Mouse (Mus musculus): ENCODE data around the gene Plekhg1. TPM values are rescaled to one million over a fixed set of nuclear protein-coding genes. Genes with fewer than 3 reads are reported as not detected.

The Plekhg1 gene
- polyA plus RNA-seq, 1 experiment from 2014 or later = 11.8 TPM

- no peak overlapping the region for H3K4me2 ChIP-seq (replicated peaks)
- no peaks in the 10 kb centered on the region for H3K27me3 ChIP-seq
- H3K9ac ChIP-seq (replicated peaks) = no peak overlapping the region
- peaks cover 3% of the 10 kb centered on the region; the same call in 1 of the 2 replicates for H3K4me1 ChIP-seq (replicated peaks)
- peaks cover 15% of the 10 kb centered on the region for H3K36me3 ChIP-seq
- no peaks in the 10 kb centered on the region for H3K9me3 ChIP-seq
- WGBS = 83% methylated on average over 3 of the region's 3 CpGs
- ATAC-seq = no peak
- H3K4me3 ChIP-seq (replicated peaks) = no peak overlapping the region
- H3K27ac ChIP-seq = no peak overlapping the region
Measured at GRCm38 (mm10) chr10:3978326-3978725, 238.2 kb downstream of the Plekhg1 start.

- WGBS = 92% methylated on average over 5 of the region's 5 CpGs
- H3K27ac ChIP-seq = no peak overlapping the region
- H3K4me1 ChIP-seq (replicated peaks) = peaks cover 3% of the 10 kb centered on the region; the same call in 1 of the 2 replicates
- no peak overlapping the region for H3K4me2 ChIP-seq (replicated peaks)
- H3K4me3 ChIP-seq (replicated peaks) = no peak overlapping the region
- no peaks in the 10 kb centered on the region for H3K27me3 ChIP-seq
- peaks cover 18% of the 10 kb centered on the region for H3K36me3 ChIP-seq
- no peaks in the 10 kb centered on the region for H3K9me3 ChIP-seq
- ATAC-seq = no peak
- H3K9ac ChIP-seq (replicated peaks) = no peak overlapping the region
Measured at GRCm38 (mm10) chr10:3978792-3979488, 238.8 kb downstream of the Plekhg1 start.

GRCm38 (mm10) chr10:3980231-3980630, 240.1 kb downstream of the Plekhg1 start:
- ATAC-seq = no peak
- Histone ChIP-seq H3K4me1 (replicated peaks) (no peaks in the 10 kb centered on the region), H3K4me2 (replicated peaks) (no peak overlapping the region), H3K4me3 (replicated peaks) (no peak overlapping the region), H3K27me3 (no peaks in the 10 kb centered on the region), H3K9me3 (no peaks in the 10 kb centered on the region), H3K9ac (replicated peaks) (no peak overlapping the region), H3K36me3 (peaks cover 18% of the 10 kb centered on the region), H3K27ac (no peak overlapping the region)
- WGBS = 89% methylated on average over 4 of the region's 4 CpGs

GRCm38 (mm10) chr10:3990295-3990883, 250.2 kb downstream of the Plekhg1 start:
- no peak overlapping the region for H3K4me2 ChIP-seq (replicated peaks)
- H3K27ac ChIP-seq = no peak overlapping the region
- no peak overlapping the region for H3K4me3 ChIP-seq (replicated peaks)
- no peak overlapping the region for H3K9ac ChIP-seq (replicated peaks)
- H3K27me3 ChIP-seq = no peaks in the 10 kb centered on the region
- H3K4me1 ChIP-seq (replicated peaks) = no peaks in the 10 kb centered on the region
- WGBS = 94% methylated on average over 6 of the region's 6 CpGs
- no peak for ATAC-seq
- peaks cover 20% of the 10 kb centered on the region; the same call in 1 of the 2 replicates for H3K36me3 ChIP-seq
- H3K9me3 ChIP-seq = no peaks in the 10 kb centered on the region

- H3K9ac ChIP-seq (replicated peaks) = no peak overlapping the region
- 94% methylated on average over 8 of the region's 8 CpGs for WGBS
- no peak overlapping the region for H3K4me2 ChIP-seq (replicated peaks)
- no peaks in the 10 kb centered on the region for H3K9me3 ChIP-seq
- ATAC-seq = no peak
- H3K4me3 ChIP-seq (replicated peaks) = no peak overlapping the region
- no peaks in the 10 kb centered on the region for H3K4me1 ChIP-seq (replicated peaks)
- no peak overlapping the region for H3K27ac ChIP-seq
- peaks cover 20% of the 10 kb centered on the region; the same call in 1 of the 2 replicates for H3K36me3 ChIP-seq
- no peaks in the 10 kb centered on the region for H3K27me3 ChIP-seq
Measured at GRCm38 (mm10) chr10:3993365-3994102, 253.4 kb downstream of the Plekhg1 start.

- Histone ChIP-seq H3K4me1 (replicated peaks) (no peaks in the 10 kb centered on the region), H3K4me3 (replicated peaks) (no peak overlapping the region), H3K9ac (replicated peaks) (no peak overlapping the region), H3K9me3 (no peaks in the 10 kb centered on the region), H3K36me3 (peaks cover 10% of the 10 kb centered on the region; the same call in 1 of the 2 replicates), H3K27me3 (no peaks in the 10 kb centered on the region), H3K4me2 (replicated peaks) (no peak overlapping the region), H3K27ac (no peak overlapping the region)
- no peak for ATAC-seq
- 90% methylated on average over 4 of the region's 4 CpGs for WGBS
Measured at GRCm38 (mm10) chr10:3995277-3995676, 255.1 kb downstream of the Plekhg1 start.

- no peak overlapping the region for H3K4me2 ChIP-seq (replicated peaks)
- H3K4me1 ChIP-seq (replicated peaks) = no peaks in the 10 kb centered on the region
- peak; percentile 86 for ATAC-seq
- WGBS = 57% methylated on average over 15 of the region's 15 CpGs
- no peak overlapping the region for H3K9ac ChIP-seq (replicated peaks)
- no peak overlapping the region for H3K4me3 ChIP-seq (replicated peaks)
- H3K36me3 ChIP-seq = peaks cover 10% of the 10 kb centered on the region; the same call in 1 of the 2 replicates
- no peaks in the 10 kb centered on the region for H3K9me3 ChIP-seq
- H3K27me3 ChIP-seq = no peaks in the 10 kb centered on the region
- H3K27ac ChIP-seq = no peak overlapping the region
Measured at GRCm38 (mm10) chr10:3996170-3996876, 256.2 kb downstream of the Plekhg1 start.

- whole genome bisulfite sequencing = 91% methylated on average over 7 of the region's 7 CpGs
- ATAC-seq = no peak
- Histone ChIP-seq H3K9ac (replicated peaks) (no peak overlapping the region), H3K4me1 (replicated peaks) (no peaks in the 10 kb centered on the region), H3K4me3 (replicated peaks) (no peak overlapping the region), H3K27ac (no peak overlapping the region), H3K4me2 (replicated peaks) (no peak overlapping the region), H3K9me3 (no peaks in the 10 kb centered on the region), H3K27me3 (no peaks in the 10 kb centered on the region), H3K36me3 (peaks cover 5% of the 10 kb centered on the region; the same call in 1 of the 2 replicates)
Measured at GRCm38 (mm10) chr10:3997851-3998426, 257.8 kb downstream of the Plekhg1 start.

GRCm38 (mm10) chr10:4002711-4003110, 262.5 kb downstream of the Plekhg1 start:
- Histone ChIP-seq H3K9me3 (no peaks in the 10 kb centered on the region), H3K4me2 (replicated peaks) (no peak overlapping the region), H3K36me3 (no peaks in the 10 kb centered on the region), H3K27me3 (no peaks in the 10 kb centered on the region), H3K27ac (no peak overlapping the region), H3K9ac (replicated peaks) (no peak overlapping the region), H3K4me3 (replicated peaks) (no peak overlapping the region), H3K4me1 (replicated peaks) (no peaks in the 10 kb centered on the region)
- WGBS = 88% methylated on average over 5 of the region's 5 CpGs
- ATAC-seq = 0 out of 2 replicates have a peak, but pooled peaks have one; percentile 24

- WGBS = 92% methylated on average over 7 of the region's 7 CpGs
- Histone ChIP-seq H3K4me2 (replicated peaks) (no peak overlapping the region), H3K27me3 (no peaks in the 10 kb centered on the region), H3K36me3 (no peaks in the 10 kb centered on the region), H3K9ac (replicated peaks) (no peak overlapping the region), H3K27ac (no peak overlapping the region), H3K4me1 (replicated peaks) (no peaks in the 10 kb centered on the region), H3K4me3 (replicated peaks) (no peak overlapping the region), H3K9me3 (no peaks in the 10 kb centered on the region)
- ATAC-seq = no peak
Measured at GRCm38 (mm10) chr10:4005191-4005590, 265.0 kb downstream of the Plekhg1 start.

GRCm38 (mm10) chr10:4006296-4007015, 266.3 kb downstream of the Plekhg1 start:
- H3K9me3 ChIP-seq = no peaks in the 10 kb centered on the region
- H3K9ac ChIP-seq (replicated peaks) = no peak overlapping the region
- H3K36me3 ChIP-seq = no peaks in the 10 kb centered on the region
- H3K27me3 ChIP-seq = no peaks in the 10 kb centered on the region
- no peaks in the 10 kb centered on the region for H3K4me1 ChIP-seq (replicated peaks)
- H3K4me3 ChIP-seq (replicated peaks) = no peak overlapping the region
- WGBS = 69% methylated on average over 7 of the region's 7 CpGs
- no peak overlapping the region for H3K27ac ChIP-seq
- no peak overlapping the region for H3K4me2 ChIP-seq (replicated peaks)
- no peak for ATAC-seq

Data from midbrain, embryonic 13.5 days (tissue).